Mouse (Mus musculus) megakaryocyte, embryonic 14.5 days (primary cell): ENCODE data around the gene Pls3.

Experiments used
- FLI1 ChIP-seq: IDR thresholded peaks from 2 replicates; pipeline ENCODE4 v1.6.1; 2012; ENCODE audit warnings: low read length, inconsistent platforms, mixed read lengths
- GATA1 ChIP-seq: IDR thresholded peaks from 3 replicates; pipeline ENCODE4 v1.6.1; 2012; ENCODE audit warnings: mixed read lengths, low read length, inconsistent platforms, borderline replicate concordance

GRCm38 (mm10) chrX:75764794-75765328, 110.1 kb downstream of the Pls3 start:
- no peak for TF ChIP-seq FLI1
- no peak for TF ChIP-seq GATA1
